Mouse (Mus musculus) spleen, postnatal 4 days (tissue): ENCODE measurements at regions not wholly inside any gene's neighbourhood (a gene's known extent, or its start where the extent isn't known, plus 50 kb on each side); places are given as distances from the start of the nearest gene placed in this dataset.

Experiments
- DNase-seq, 2 experiments: peaks; one replicate each; pipeline ENCODE4 v3.0.0; 2022; ENCODE audit warnings: low spot score in 2 of 2

- no peak for DNase-seq
Measured at GRCm38 (mm10) chr12:82115766-82116165, 53.4 kb upstream of the Sipa1l1 start.
